Mouse (Mus musculus): ENCODE measurements at regions not wholly inside any gene's neighbourhood (a gene's known extent, or its start where the extent isn't known, plus 50 kb on each side); places are given as distances from the start of the nearest gene placed in this dataset.

GRCm38 (mm10) chr2:30720291-30720690, 83.2 kb downstream of the 1700001O22Rik start:
- no peak for DNase-seq (ENCODE audit: low spot score)
- peak overlapping the region; percentile 34; the same call in 1 of the 2 replicates for H3K4me3 ChIP-seq (ENCODE audit: low read depth, low read length)
- H3K27ac ChIP-seq (replicated peaks; ENCODE audit: low read depth, low read length): peak overlapping the region; percentile 99
- no peaks in the 10 kb centered on the region for H3K36me3 ChIP-seq (ENCODE audit: control insufficient read depth, insufficient read depth, low read length)
- H3K27me3 ChIP-seq (replicated peaks; ENCODE audit: control insufficient read depth, insufficient read depth, low read length): no peaks in the 10 kb centered on the region
- peak overlapping the region; percentile 71 for H3K9ac ChIP-seq (ENCODE audit: low read depth, low read length)
- WGBS: 39% methylated on average over 5 of the region's 5 CpGs
- peak overlapping the region; percentile 75 for H3K4me2 ChIP-seq (ENCODE audit: low read depth, low read length)
- no peaks in the 10 kb centered on the region for H3K9me3 ChIP-seq (ENCODE audit: control insufficient read depth, low read length)
- peaks cover 85% of the 10 kb centered on the region for H3K4me1 ChIP-seq (ENCODE audit: control insufficient read depth, insufficient read depth, low read length)
- ATAC-seq (ENCODE audit: low read depth): no peak

GRCm38 (mm10) chr2:30719611-30720290, 83.7 kb downstream of the 1700001O22Rik start:
- Histone ChIP-seq H3K27ac (replicated peaks; ENCODE audit: low read depth, low read length) (peak overlapping the region; percentile 99), H3K4me3 (ENCODE audit: low read depth, low read length) (peak overlapping the region; percentile 34), H3K36me3 (ENCODE audit: control insufficient read depth, insufficient read depth, low read length) (no peaks in the 10 kb centered on the region), H3K4me1 (ENCODE audit: control insufficient read depth, insufficient read depth, low read length) (peaks cover 80% of the 10 kb centered on the region), H3K27me3 (replicated peaks; ENCODE audit: control insufficient read depth, insufficient read depth, low read length) (no peaks in the 10 kb centered on the region), H3K9me3 (ENCODE audit: control insufficient read depth, low read length) (no peaks in the 10 kb centered on the region), H3K9ac (ENCODE audit: low read depth, low read length) (peak overlapping the region; percentile 71), H3K4me2 (ENCODE audit: low read depth, low read length) (peak overlapping the region; percentile 75)
- DNase-seq (ENCODE audit: low spot score): no peak
- 19% methylated on average over 7 of the region's 8 CpGs for WGBS
- ATAC-seq (ENCODE audit: low read depth): no peak

DNA sequence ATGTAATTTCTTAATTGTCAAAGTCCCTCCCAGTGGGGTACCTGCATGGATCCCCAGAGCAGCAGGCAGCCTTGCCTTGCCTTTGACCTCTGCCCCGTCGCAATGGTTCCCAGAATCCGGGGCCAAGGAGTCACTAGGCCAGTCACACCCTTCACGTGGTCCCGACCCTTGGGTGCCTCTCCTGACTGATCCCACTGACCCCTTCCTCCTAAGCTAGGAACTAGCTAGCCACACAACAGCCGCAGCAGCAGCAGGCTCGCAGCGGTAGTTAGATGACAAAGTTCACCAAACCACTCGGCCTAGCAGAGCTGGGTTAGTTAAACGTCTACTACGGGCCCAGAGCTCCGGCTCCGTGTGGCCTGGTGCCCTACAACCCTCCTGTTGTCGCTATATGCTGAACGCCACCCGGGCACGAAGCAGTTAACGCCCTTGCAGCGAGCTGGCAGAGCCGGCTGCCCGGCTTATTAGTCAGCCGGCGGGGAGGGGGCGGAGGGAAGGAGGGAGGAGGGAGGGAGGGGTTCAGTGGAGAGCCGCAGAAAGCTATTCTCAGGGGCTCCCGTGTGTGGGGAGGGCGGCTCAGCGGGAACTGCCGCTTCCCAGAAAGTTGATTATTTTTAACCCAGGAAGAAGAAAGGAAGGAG, 84.6 kb downstream of the 1700001O22Rik start:
- ATAC-seq (ENCODE audit: low read depth) (peak; percentile 58), DNase-seq (ENCODE audit: low spot score) (peak; percentile 98)
- H3K27ac ChIP-seq (replicated peaks; ENCODE audit: low read depth, low read length): peak overlapping the region; percentile 99
- H3K4me1 ChIP-seq (ENCODE audit: control insufficient read depth, insufficient read depth, low read length): peaks cover 78% of the 10 kb centered on the region
- no peaks in the 10 kb centered on the region for H3K36me3 ChIP-seq (ENCODE audit: control insufficient read depth, insufficient read depth, low read length)
- H3K4me3 ChIP-seq (ENCODE audit: low read depth, low read length): peak overlapping the region; percentile 34
- no peaks in the 10 kb centered on the region for H3K9me3 ChIP-seq (ENCODE audit: control insufficient read depth, low read length)
- 1% methylated on average over 27 of the region's 29 CpGs for WGBS
- peak overlapping the region; percentile 71 for H3K9ac ChIP-seq (ENCODE audit: low read depth, low read length)
- no peaks in the 10 kb centered on the region for H3K27me3 ChIP-seq (replicated peaks; ENCODE audit: control insufficient read depth, insufficient read depth, low read length)
- H3K4me2 ChIP-seq (ENCODE audit: low read depth, low read length): peak overlapping the region; percentile 75

- Histone ChIP-seq H3K9ac (ENCODE audit: low read depth, low read length) (peak overlapping the region; percentile 71), H3K27me3 (replicated peaks; ENCODE audit: control insufficient read depth, insufficient read depth, low read length) (no peaks in the 10 kb centered on the region), H3K4me1 (ENCODE audit: control insufficient read depth, insufficient read depth, low read length) (peaks cover 78% of the 10 kb centered on the region), H3K27ac (replicated peaks; ENCODE audit: low read depth, low read length) (peak overlapping the region; percentile 99), H3K4me2 (ENCODE audit: low read depth, low read length) (peak overlapping the region; percentile 75), H3K4me3 (ENCODE audit: low read depth, low read length) (peak overlapping the region; percentile 34), H3K36me3 (ENCODE audit: control insufficient read depth, insufficient read depth, low read length) (no peaks in the 10 kb centered on the region), H3K9me3 (ENCODE audit: control insufficient read depth, low read length) (no peaks in the 10 kb centered on the region)
- ATAC-seq (ENCODE audit: low read depth) (peak; percentile 54), DNase-seq (ENCODE audit: low spot score) (peak; percentile 96)
- 2% methylated on average over 12 of the region's 12 CpGs for WGBS
Measured at GRCm38 (mm10) chr2:30718329-30718675, 85.2 kb downstream of the 1700001O22Rik start.

DNA sequence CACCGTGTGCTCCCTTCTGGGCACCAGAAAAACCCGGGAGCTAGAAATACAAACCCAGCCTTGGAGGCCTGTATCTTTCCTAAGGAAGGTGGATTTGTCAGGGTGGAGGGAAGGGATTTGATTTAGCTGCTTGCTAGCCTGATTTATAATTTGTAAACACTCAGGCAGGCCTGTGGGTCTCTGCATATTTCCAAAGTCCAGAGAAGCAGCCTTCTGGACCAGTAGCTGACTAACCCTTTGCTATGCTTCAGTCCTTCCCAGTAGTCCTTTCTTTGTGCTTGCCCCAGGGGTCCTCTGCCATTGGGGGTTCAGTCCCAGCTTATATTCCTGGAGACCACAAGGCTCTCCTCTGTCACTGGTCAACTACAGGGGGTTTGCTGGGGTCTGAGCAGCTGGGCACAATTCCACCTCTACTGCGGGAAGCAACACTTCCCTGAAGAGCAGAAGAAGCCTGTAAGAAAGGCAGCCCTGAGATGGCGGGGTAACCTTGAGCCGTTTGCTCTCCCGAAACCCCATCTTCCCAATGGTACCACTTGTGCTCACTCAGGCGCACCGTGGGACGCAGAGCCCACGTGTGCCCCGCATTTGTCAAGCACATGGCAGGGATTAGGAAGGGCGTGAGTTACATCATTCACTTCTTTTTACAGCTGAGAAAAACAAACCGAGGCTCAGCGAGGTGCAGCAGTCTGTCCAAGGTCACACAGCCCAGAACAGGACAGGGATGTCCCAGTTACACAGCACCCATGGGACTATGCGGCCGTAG, 85.7 kb downstream of the 1700001O22Rik start:
- H3K4me2 ChIP-seq (ENCODE audit: low read depth, low read length): peak overlapping the region; percentile 75
- no peaks in the 10 kb centered on the region for H3K36me3 ChIP-seq (ENCODE audit: control insufficient read depth, insufficient read depth, low read length)
- no peak overlapping the region; the same call in 1 of the 2 replicates for H3K4me3 ChIP-seq (ENCODE audit: low read depth, low read length)
- no peaks in the 10 kb centered on the region for H3K27me3 ChIP-seq (replicated peaks; ENCODE audit: control insufficient read depth, insufficient read depth, low read length)
- H3K4me1 ChIP-seq (ENCODE audit: control insufficient read depth, insufficient read depth, low read length): peaks cover 78% of the 10 kb centered on the region
- peak overlapping the region; percentile 43 for H3K9ac ChIP-seq (ENCODE audit: low read depth, low read length)
- H3K9me3 ChIP-seq (ENCODE audit: control insufficient read depth, low read length): no peaks in the 10 kb centered on the region
- DNase-seq (ENCODE audit: low spot score) (no peak), ATAC-seq (ENCODE audit: low read depth) (no peak)
- peak overlapping the region; percentile 99 for H3K27ac ChIP-seq (replicated peaks; ENCODE audit: low read depth, low read length)
- 7% methylated on average over 16 of the region's 16 CpGs for WGBS

GRCm38 (mm10) chr2:30716580-30717565, 86.6 kb downstream of the 1700001O22Rik start:
- Histone ChIP-seq H3K36me3 (ENCODE audit: control insufficient read depth, insufficient read depth, low read length) (no peaks in the 10 kb centered on the region), H3K9me3 (ENCODE audit: control insufficient read depth, low read length) (no peaks in the 10 kb centered on the region), H3K4me2 (ENCODE audit: low read depth, low read length) (peak overlapping the region; percentile 75), H3K9ac (ENCODE audit: low read depth, low read length) (peak overlapping the region; percentile 43), H3K27ac (replicated peaks; ENCODE audit: low read depth, low read length) (peak overlapping the region; percentile 99), H3K4me3 (ENCODE audit: low read depth, low read length) (no peak overlapping the region), H3K4me1 (ENCODE audit: control insufficient read depth, insufficient read depth, low read length) (peaks cover 76% of the 10 kb centered on the region), H3K27me3 (replicated peaks; ENCODE audit: control insufficient read depth, insufficient read depth, low read length) (no peaks in the 10 kb centered on the region)
- 6% methylated on average over 24 of the region's 24 CpGs for WGBS
- ATAC-seq (ENCODE audit: low read depth): no peak
- peak; percentile 63 for DNase-seq (ENCODE audit: low spot score)

GRCm38 (mm10) chr2:30715720-30716310, 87.6 kb downstream of the 1700001O22Rik start:
- no peaks in the 10 kb centered on the region for H3K36me3 ChIP-seq (ENCODE audit: control insufficient read depth, insufficient read depth, low read length)
- no peak overlapping the region for H3K9ac ChIP-seq (ENCODE audit: low read depth, low read length)
- peak overlapping the region; percentile 99 for H3K27ac ChIP-seq (replicated peaks; ENCODE audit: low read depth, low read length)
- DNase-seq (ENCODE audit: low spot score) (no peak), ATAC-seq (ENCODE audit: low read depth) (no peak)
- H3K4me2 ChIP-seq (ENCODE audit: low read depth, low read length): peak overlapping the region; percentile 75; the same call in 1 of the 2 replicates
- peaks cover 73% of the 10 kb centered on the region for H3K4me1 ChIP-seq (ENCODE audit: control insufficient read depth, insufficient read depth, low read length)
- no peak overlapping the region for H3K4me3 ChIP-seq (ENCODE audit: low read depth, low read length)
- H3K27me3 ChIP-seq (replicated peaks; ENCODE audit: control insufficient read depth, insufficient read depth, low read length): no peaks in the 10 kb centered on the region
- no peaks in the 10 kb centered on the region for H3K9me3 ChIP-seq (ENCODE audit: control insufficient read depth, low read length)
- WGBS: 75% methylated on average over 3 of the region's 4 CpGs
